Mouse (Mus musculus): ENCODE data around the gene 4930507D05Rik. TPM values are rescaled to one million over a fixed set of nuclear protein-coding genes. Genes with fewer than 3 reads are reported as not detected.
"Not testable (repeated sequence)": the region's sequence is repeated elsewhere in the genome, so short reads cannot be mapped to it uniquely, and the experiment has no call there.

4930507D05Rik gene
- total RNA-seq, 2 experiments from 2014 or later: 2.2 to 3.1 TPM

- intact Hi-C loops (cut with DNase I): no loop called here
- DNase-seq (ENCODE audit: low spot score in 2 of 2): no peak
These were observed 20.4 kb downstream of the 4930507D05Rik start for GRCm38 (mm10) chr10:62469736-62470135.

GRCm38 (mm10) chr10:62471105-62471504 lies 21.8 kb downstream of the 4930507D05Rik start:
- no peak for DNase-seq (ENCODE audit: low spot score in 2 of 2)
- intact Hi-C loops (cut with DNase I): no loop called here

GRCm38 (mm10) chr10:62474944-62475343 lies 25.7 kb downstream of the 4930507D05Rik start:
- DNase-seq (ENCODE audit: low spot score in 2 of 2): no peak
- intact Hi-C loops (cut with DNase I): no loop called here

- intact Hi-C loops (cut with DNase I): no loop called here
- DNase-seq (ENCODE audit: low spot score in 2 of 2): no peak
These were observed 27.7 kb downstream of the 4930507D05Rik start for GRCm38 (mm10) chr10:62476980-62477379.

- DNase-seq (ENCODE audit: low spot score in 2 of 2): no peak
- intact Hi-C loops (cut with DNase I): no loop called here
These were observed 32.0 kb downstream of the 4930507D05Rik start for GRCm38 (mm10) chr10:62481108-62481852.

GRCm38 (mm10) chr10:62485878-62486582 lies 36.7 kb downstream of the 4930507D05Rik start:
- intact Hi-C loops (cut with DNase I): no loop called here
- DNase-seq (ENCODE audit: low spot score in 2 of 2): peak in 1 of 2 experiments; percentile 20

GRCm38 (mm10) chr10:62486618-62487415 lies 37.5 kb downstream of the 4930507D05Rik start, which contains the start of gene Vps26a:
Gene Vps26a, minus strand, starts transcription at chr10:62486805.
- peak; percentile 97 to 98 for DNase-seq (ENCODE audit: low spot score in 2 of 2)
- intact Hi-C loops (cut with DNase I): no loop called here

- intact Hi-C loops (cut with DNase I): no loop called here
- peak; percentile 43 to 58 for DNase-seq (ENCODE audit: low spot score in 2 of 2)
These were observed 39.0 kb downstream of the 4930507D05Rik start for GRCm38 (mm10) chr10:62488266-62488665.

GRCm38 (mm10) chr10:62491681-62492080 lies 42.4 kb downstream of the 4930507D05Rik start:
- intact Hi-C loops (cut with DNase I); DNase-seq (ENCODE audit: low spot score in 2 of 2): not testable (repeated sequence)

GRCm38 (mm10) chr10:62500088-62500915 lies 51.0 kb downstream of the 4930507D05Rik start:
- intact Hi-C loops (cut with DNase I): loop anchor here (1.0 kb wide), 1 partner anchor 49 kb away; no protein-coding TSS in a partner anchor

More at GRCm38 (mm10) chr10:62500088-62500915, 51.0 kb downstream of the 4930507D05Rik start:
- DNase-seq (ENCODE audit: low spot score in 2 of 2): peak; percentile 66 to 73

Other genes starting within 250 kb of the 4930507D05Rik start
- 1 to 10 TPM; 8.4 to 8.7 TPM for gene Tspan15, start 218.2 kb upstream of the 4930507D05Rik start, total RNA-seq (2021)
- gene Tacr2, start 197.1 kb upstream of the 4930507D05Rik start, total RNA-seq (2021): under 1 TPM; 0.15 to 0.19 TPM
- 100 to 1,000 TPM; 321 to 322 TPM for gene Hk1, start 69.6 kb upstream of the 4930507D05Rik start, total RNA-seq (2021)
- gene Hkdc1, start 27.0 kb upstream of the 4930507D05Rik start, total RNA-seq (2021): 10 to 100 TPM; 12.5 to 15.3 TPM
- 10 to 100 TPM; 22.6 to 23.2 TPM for gene Supv3l1, start 249 bp downstream of the 4930507D05Rik start, total RNA-seq (2021)
- 10 to 100 TPM; 45.5 to 46.5 TPM for gene Vps26a, start 37.3 kb downstream of the 4930507D05Rik start, total RNA-seq (2021)
- gene Srgn, start 78.0 kb downstream of the 4930507D05Rik start, total RNA-seq (2021): 10 to 100 TPM in 1 of 2 experiments, 1 to 10 TPM in 1; 9.7 to 11.1 TPM
- gene Kif1bp, start 129.0 kb downstream of the 4930507D05Rik start, total RNA-seq (2021): 100 to 1,000 TPM; 167 to 172 TPM
- 10 to 100 TPM; 23.6 to 24.0 TPM for gene Ddx21, start 152.8 kb downstream of the 4930507D05Rik start, total RNA-seq (2021)
- 10 to 100 TPM; 83.6 to 83.7 TPM for gene Ddx50, start 201.7 kb downstream of the 4930507D05Rik start, total RNA-seq (2021)

All from left cerebral cortex, postnatal 14 days (tissue).